Mouse (Mus musculus) limb, embryonic 10.5 days (tissue): ENCODE measurements around the gene Thsd4. TPM values are rescaled to one million over a fixed set of nuclear protein-coding genes. Genes with fewer than 3 reads are reported as not detected.
"Not testable (repeated sequence)": the region's sequence is repeated elsewhere in the genome, so short reads cannot be mapped to it uniquely, and the experiment has no call there.

ENCODE experiments used
- DNase-seq: peaks from one replicate; pipeline ENCODE4 v3.0.0-alpha.2; 2017; ENCODE audit warnings: low spot score
- H3K27ac ChIP-seq: fragments of 300-500 bp; sonication (generic); 2 replicates; pipeline ENCODE4 v1.5.1; 2016; ENCODE audit warnings: mild to moderate bottlenecking
- H3K27me3 ChIP-seq: fragments of 300-500 bp; sonication (generic); 2 replicates; pipeline ENCODE4 v1.6.1; 2016; ENCODE audit warnings: low read depth, mild to moderate bottlenecking; ENCODE audit not compliant: poor library complexity, severe bottlenecking
- H3K36me3 ChIP-seq: fragments of 300-500 bp; sonication (generic); 2 replicates; pipeline ENCODE4 v1.6.1; 2016; ENCODE audit warnings: mild to moderate bottlenecking, moderate library complexity
- H3K4me1 ChIP-seq: fragments of 300-500 bp; sonication (generic); 2 replicates; pipeline ENCODE4 v1.6.1; 2016
- H3K4me3 ChIP-seq: fragments of 300-500 bp; sonication (generic); 2 replicates; pipeline ENCODE4 v1.5.1; 2016; ENCODE audit warnings: mild to moderate bottlenecking, moderate library complexity
- H3K9me3 ChIP-seq: fragments of 300-500 bp; sonication (generic); replicated peaks from 2 replicates; pipeline ENCODE4 v1.6.1; 2016; ENCODE audit warnings: mild to moderate bottlenecking
- WGBS: fragments of 180-500 bp; shearing (Covaris S2); methylation state at CpG from one replicate; pipeline ENCODE4 v1.1.7; 2016; 5-methylcytosine and 5-hydroxymethylcytosine counted together
- polyA plus RNA-seq: library from polyadenylated mRNA; unstranded; fragments of >200 nt; fragmentation: Nextera tagmentation; extraction: Ambion mirVana; gene quantifications from 2 replicates; pipeline ENCODE4 v1.2.1, GENCODE M21; 2016

Gene Thsd4
- polyA plus RNA-seq, 1 experiment from 2014 or later, result 11.8 TPM

DNA sequence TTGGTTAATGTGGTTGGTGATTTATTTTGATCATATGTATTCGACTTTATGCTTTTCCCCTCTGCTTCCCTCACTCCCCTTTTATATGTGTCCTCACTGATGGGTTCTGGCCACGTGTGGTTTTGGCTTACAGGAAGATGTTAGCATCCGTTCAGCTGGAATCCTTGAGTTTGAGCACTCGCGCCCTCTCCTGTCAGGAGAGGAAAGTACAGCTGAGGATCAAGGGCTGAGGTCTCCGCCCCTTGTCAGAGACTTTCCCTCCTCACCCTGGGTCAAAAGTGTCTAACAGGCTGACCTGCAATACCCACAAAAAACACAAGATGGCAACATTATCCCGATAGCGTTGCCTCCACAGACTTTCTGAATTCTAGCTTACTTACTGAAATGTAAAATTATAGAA, 562.6 kb downstream of the Thsd4 start:
- Histone ChIP-seq H3K4me3 (no peak overlapping the region), H3K9me3 (no peaks in the 10 kb centered on the region), H3K36me3 (no peaks in the 10 kb centered on the region), H3K27ac (no peak overlapping the region), H3K27me3 (no peaks in the 10 kb centered on the region), H3K4me1 (peaks cover 47% of the 10 kb centered on the region)
- WGBS, result 3% methylated on average over 8 of the region's 8 CpGs
- peak; percentile 90 for DNase-seq

DNA sequence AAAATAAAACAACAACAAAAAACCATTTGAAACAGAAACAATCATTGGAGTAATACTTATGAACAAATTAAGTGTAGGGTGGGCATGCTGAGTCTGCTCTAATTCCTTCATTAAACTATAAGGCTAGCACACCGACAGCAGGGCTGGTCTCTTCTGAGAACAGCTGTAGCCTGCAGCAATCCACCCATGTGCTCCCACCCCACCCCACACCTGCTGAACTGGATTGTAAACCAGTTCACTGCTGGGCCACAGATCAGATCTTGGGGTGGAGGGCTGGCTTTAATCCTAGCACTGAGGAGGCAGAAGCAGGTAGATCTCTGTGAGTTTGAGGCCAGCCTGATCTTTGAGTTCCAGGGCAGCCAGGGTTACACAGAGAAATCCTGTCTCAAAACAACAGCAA, 563.7 kb downstream of the Thsd4 start:
- 63% methylated on average over 1 of the region's 1 CpGs for WGBS
- not testable (repeated sequence) for H3K9me3 ChIP-seq, H3K4me3 ChIP-seq, H3K27ac ChIP-seq, H3K36me3 ChIP-seq, DNase-seq, H3K27me3 ChIP-seq
- peaks cover 52% of the 10 kb centered on the region for H3K4me1 ChIP-seq

DNA sequence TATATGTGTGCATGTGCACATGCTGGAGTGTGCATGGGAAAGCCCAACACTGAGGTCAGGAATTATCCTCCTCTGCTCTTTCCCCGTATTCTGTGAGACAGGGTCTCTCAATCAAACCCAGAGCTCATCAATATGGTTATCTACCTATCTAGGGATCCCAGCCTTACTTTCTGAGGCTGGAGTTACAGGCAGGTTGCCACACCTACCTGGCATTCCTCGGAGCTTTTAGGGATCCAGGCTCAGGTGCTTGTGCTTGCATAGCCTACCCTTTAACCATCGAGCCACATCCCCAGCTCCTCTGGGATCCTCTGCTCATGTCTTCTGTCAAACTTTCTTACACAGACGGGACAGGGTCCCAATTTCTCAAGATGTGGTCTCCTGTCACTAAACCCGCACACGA, 565.4 kb downstream of the Thsd4 start:
- Histone ChIP-seq H3K36me3 (no peaks in the 10 kb centered on the region), H3K27me3 (no peaks in the 10 kb centered on the region), H3K4me3 (peak overlapping the region; percentile 17; the same call in 1 of the 2 replicates), H3K4me1 (peaks cover 41% of the 10 kb centered on the region), H3K27ac (peak overlapping the region; percentile 46), H3K9me3 (no peaks in the 10 kb centered on the region)
- no peak for DNase-seq
- WGBS, result 37% methylated on average over 6 of the region's 6 CpGs

DNA sequence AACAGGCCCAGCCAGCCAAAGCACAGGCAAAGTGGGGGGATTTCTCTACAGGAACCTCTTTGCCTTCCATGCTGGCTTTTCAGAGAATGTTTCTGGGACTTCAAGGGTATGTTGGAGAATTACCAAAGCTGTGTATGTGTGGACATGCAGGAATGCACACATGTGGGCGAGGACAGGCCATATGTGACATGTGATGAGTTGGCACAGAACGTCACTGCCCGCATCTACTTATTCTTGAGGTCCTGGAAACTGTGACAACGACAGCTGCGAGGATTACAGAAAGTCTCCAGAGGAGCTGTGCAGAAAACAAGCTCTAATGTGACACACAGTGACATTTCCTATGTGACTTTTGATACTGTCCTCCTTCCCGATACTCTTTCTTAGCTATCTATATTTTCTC, 566.2 kb downstream of the Thsd4 start:
- H3K27ac ChIP-seq, result peak overlapping the region; percentile 46; the same call in 1 of the 2 replicates
- H3K9me3 ChIP-seq, result no peaks in the 10 kb centered on the region
- DNase-seq, result no peak
- H3K4me3 ChIP-seq, result no peak overlapping the region
- H3K36me3 ChIP-seq, result no peaks in the 10 kb centered on the region
- H3K27me3 ChIP-seq, result no peaks in the 10 kb centered on the region
- 88% methylated on average over 6 of the region's 6 CpGs for WGBS
- H3K4me1 ChIP-seq, result peaks cover 36% of the 10 kb centered on the region

DNA sequence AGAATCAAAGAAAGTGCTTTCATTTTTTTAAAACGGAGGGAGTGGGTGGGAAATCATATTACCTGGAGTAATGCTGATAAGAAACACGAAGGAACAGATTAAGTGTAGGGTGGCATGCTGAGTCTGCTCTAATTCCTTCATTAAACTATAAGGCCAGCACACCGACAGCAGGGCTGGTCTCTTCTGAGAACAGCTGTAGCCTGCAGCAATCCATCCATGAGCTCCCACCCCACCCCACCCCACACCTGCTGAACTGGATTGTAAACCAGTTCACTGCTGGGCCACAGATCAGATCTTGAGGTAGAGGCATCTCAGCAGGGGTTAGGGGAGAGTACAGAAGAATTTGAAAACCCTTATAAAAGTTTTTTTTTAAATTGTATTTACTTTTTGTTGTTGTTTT, 566.6 kb downstream of the Thsd4 start:
- Histone ChIP-seq H3K27ac (no peak overlapping the region), H3K27me3 (no peaks in the 10 kb centered on the region), H3K9me3 (no peaks in the 10 kb centered on the region), H3K4me1 (peaks cover 35% of the 10 kb centered on the region), H3K36me3 (no peaks in the 10 kb centered on the region), H3K4me3 (no peak overlapping the region)
- WGBS, result 55% methylated on average over 3 of the region's 3 CpGs
- no peak for DNase-seq

DNA sequence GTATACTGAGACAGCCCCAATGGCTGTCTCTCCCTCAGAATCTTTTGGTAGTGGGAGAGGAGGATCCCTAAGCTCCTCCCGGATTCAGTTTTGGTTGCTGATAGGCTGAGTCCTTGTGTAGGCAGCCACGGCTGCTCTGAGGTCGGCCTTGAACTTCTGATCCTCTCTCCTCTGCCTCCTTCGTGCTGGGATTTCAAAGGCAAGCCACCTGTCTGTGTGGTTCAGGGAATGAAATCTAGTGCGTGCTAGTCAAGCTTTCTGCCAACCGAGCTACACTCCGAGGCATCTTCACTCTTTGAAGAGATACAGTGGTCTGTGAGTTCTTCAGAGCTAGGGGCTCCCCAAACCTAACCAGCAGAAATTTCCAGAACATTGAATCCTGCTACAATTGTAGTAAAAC, 568.3 kb downstream of the Thsd4 start:
- 85% methylated on average over 7 of the region's 7 CpGs for WGBS
- Histone ChIP-seq H3K4me1 (peaks cover 33% of the 10 kb centered on the region), H3K27me3 (no peaks in the 10 kb centered on the region), H3K4me3 (no peak overlapping the region), H3K36me3 (no peaks in the 10 kb centered on the region), H3K27ac (peak overlapping the region; percentile 32; the same call in 1 of the 2 replicates), H3K9me3 (no peaks in the 10 kb centered on the region)
- no peak for DNase-seq

DNA sequence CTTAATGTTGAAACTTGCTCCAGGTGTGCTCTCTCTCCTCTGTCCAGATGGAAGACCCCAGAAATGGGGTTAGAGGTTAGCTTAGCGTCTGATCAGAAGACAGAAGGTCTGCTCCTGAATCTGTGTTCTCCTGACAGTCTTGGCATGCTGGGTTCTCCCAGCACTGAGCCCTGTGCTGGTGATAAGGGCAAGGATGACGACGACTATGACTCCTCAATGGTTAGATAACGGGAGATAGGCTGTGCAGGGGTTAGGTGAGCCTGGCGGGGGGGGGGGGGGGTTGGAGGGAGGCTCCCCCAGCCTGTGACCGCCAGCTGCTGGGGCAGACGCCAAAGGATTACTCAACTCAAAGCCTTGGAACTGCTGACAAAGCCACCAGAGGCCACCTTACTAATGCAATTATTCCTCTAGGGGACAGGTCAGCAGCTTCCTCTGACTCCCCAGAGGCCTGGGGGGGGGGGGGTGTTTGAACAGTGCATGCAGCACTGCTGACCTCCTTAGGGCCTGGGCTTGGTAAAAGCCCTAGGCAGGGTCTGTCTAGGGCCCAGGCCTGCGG, 569.3 kb downstream of the Thsd4 start:
- no peaks in the 10 kb centered on the region for H3K9me3 ChIP-seq
- H3K36me3 ChIP-seq, result no peaks in the 10 kb centered on the region
- H3K4me3 ChIP-seq, result no peak overlapping the region
- H3K4me1 ChIP-seq, result peaks cover 27% of the 10 kb centered on the region
- no peaks in the 10 kb centered on the region for H3K27me3 ChIP-seq
- peak overlapping the region; percentile 20; the same call in 1 of the 2 replicates for H3K27ac ChIP-seq
- WGBS, result 64% methylated on average over 8 of the region's 8 CpGs
- DNase-seq, result no peak

DNA sequence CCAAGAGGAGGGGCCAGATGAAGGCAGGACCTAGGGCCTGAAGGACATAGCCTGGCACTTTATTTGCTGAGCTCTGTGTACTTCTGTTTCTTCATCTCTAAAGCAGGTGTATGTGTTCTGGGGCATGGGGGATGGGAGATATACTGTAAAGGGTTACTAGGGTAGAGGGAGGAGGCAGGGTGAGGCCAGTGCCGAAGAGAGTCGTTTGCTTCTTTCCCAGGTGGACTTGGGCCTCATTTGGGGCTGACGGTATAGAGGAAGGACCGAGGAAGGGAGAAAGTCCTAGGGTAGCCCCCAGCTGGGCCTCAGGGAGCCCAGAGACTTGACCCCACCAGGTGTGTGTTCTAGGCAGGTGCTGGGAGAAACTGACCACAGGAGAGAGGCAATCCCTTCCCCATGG, 569.9 kb downstream of the Thsd4 start:
- Histone ChIP-seq H3K27me3 (no peaks in the 10 kb centered on the region), H3K9me3 (no peaks in the 10 kb centered on the region), H3K4me1 (peaks cover 23% of the 10 kb centered on the region), H3K36me3 (no peaks in the 10 kb centered on the region), H3K4me3 (no peak overlapping the region), H3K27ac (no peak overlapping the region)
- no peak for DNase-seq
- WGBS, result 83% methylated on average over 4 of the region's 4 CpGs

DNA sequence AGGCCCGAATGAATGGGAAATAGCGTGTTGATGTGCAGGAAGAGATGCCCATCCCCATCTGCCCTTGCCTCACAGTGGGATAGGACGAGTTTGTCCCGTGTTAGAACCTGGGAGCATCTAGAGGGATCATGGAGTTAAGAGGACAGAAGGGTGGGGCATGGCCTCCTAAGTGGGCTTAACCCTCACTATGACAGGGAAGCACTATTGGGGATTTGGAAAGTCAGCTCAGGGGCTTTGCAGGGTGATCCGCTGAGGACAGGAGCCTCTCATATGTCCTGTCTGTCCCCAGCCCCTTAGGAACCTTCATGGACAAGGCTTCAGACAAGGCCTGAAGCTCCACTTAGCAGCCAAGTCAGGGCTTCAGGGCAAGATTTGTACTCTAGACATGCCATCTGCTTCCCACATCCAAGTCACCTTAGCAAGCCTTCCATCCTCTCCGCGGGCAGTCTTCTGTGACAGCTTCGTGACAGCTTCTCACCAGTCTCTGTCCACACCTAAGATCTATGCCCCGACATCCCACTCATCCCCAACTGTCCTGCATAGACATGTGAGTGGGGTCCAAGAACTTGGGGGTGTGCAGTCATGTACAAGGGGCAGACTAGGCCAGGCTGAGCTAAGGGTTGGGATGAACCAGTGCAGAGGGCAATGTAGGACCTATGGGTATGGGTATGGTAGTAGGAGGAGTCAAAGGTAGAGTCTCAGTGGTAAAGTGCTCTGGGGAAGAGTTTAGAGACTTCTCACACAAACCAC, 570.7 kb downstream of the Thsd4 start:
- Histone ChIP-seq H3K9me3 (no peaks in the 10 kb centered on the region), H3K36me3 (no peaks in the 10 kb centered on the region), H3K4me3 (no peak overlapping the region), H3K27me3 (no peaks in the 10 kb centered on the region), H3K4me1 (peaks cover 18% of the 10 kb centered on the region; the same call in 1 of the 2 replicates), H3K27ac (peak overlapping the region; percentile 14; the same call in 1 of the 2 replicates)
- 91% methylated on average over 9 of the region's 9 CpGs for WGBS
- no peak for DNase-seq

DNA sequence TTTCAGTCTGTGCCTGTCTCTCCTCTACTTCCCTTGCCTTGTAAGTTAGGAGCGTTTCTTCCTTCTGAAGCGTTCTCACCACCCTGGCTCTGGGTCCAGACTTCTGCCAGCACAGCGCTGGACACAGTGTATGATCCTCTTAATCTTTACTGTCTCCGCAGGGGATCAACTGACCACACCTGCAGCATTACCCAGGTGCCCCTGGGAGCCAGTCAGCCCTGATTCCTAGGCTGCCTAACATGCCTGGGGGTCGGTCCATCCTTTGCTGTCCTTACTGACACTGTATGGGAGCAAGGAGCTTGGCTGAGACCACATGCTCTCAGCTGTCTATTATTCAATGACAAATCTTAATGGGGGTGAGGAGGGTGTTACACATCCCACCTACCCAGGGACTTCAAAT, 571.9 kb downstream of the Thsd4 start:
- no peak overlapping the region for H3K4me3 ChIP-seq

DNA sequence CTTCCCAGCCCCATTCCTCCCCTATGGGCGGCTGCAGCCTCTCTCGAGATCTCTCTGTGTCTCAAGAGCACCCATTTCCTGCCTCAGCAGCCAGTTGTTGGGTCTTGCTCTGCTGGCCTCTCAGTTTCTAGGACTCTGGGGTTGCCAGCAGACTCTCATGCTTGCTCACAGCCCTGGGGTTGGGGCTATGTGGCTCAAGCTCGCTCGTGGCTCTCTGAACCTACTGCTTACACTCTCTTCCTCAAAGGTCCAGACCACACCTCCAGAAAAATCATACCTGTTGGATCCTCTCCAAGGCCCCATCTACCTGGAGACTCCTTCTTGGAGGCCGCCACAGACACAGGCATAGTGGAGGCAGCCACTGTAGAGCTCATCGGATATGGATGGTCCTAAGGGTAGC, 572.3 kb downstream of the Thsd4 start:
- no peaks in the 10 kb centered on the region for H3K9me3 ChIP-seq
- WGBS, result 89% methylated on average over 6 of the region's 6 CpGs
- H3K27ac ChIP-seq, result no peak overlapping the region
- DNase-seq, result no peak
- no peaks in the 10 kb centered on the region for H3K36me3 ChIP-seq
- no peaks in the 10 kb centered on the region for H3K27me3 ChIP-seq
- H3K4me1 ChIP-seq, result peaks cover 12% of the 10 kb centered on the region
- H3K4me3 ChIP-seq, result no peak overlapping the region

More for the DNA sequence above, 571.9 kb downstream of the Thsd4 start:
- H3K27ac ChIP-seq, result no peak overlapping the region
- H3K9me3 ChIP-seq, result no peaks in the 10 kb centered on the region
- H3K36me3 ChIP-seq, result no peaks in the 10 kb centered on the region
- H3K4me1 ChIP-seq, result 0 out of 2 replicates have a peak, but pooled peaks cover 10% of the 10 kb centered on the region
- no peak for DNase-seq
- no peaks in the 10 kb centered on the region for H3K27me3 ChIP-seq
- WGBS, result 89% methylated on average over 5 of the region's 5 CpGs

DNA sequence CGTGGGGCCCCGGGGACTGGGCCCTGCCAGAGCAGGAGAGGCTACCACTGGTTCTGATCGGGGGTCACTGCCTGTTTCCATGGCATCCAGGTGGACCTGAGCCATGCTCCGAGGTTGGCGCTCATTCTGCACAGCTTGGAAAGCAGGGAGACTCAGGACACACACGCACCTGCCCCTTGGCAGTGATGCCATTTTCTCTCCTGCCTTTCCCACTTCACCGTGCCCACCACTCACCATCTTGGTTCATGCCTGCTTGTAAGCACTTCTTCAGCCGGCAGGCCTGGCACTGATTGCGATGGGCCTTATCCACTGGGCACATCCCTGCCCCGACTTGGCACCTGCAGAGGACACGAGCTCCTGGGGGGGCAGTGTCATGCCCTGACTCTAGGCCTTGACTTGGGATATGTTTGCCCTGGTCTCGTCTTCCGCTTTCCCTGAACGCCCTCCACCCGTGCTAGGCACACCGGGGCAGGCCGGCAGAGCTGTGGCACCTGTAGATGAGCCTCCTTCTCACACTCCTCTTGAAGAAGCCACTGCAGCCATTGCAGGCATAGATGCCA, 573.1 kb downstream of the Thsd4 start:
- Histone ChIP-seq H3K27ac (0 out of 2 replicates have a peak overlapping the region, but pooled peaks have one; percentile 7), H3K36me3 (no peaks in the 10 kb centered on the region), H3K27me3 (no peaks in the 10 kb centered on the region), H3K4me1 (peaks cover 12% of the 10 kb centered on the region), H3K4me3 (no peak overlapping the region), H3K9me3 (no peaks in the 10 kb centered on the region)
- 89% methylated on average over 17 of the region's 17 CpGs for WGBS
- no peak for DNase-seq

DNA sequence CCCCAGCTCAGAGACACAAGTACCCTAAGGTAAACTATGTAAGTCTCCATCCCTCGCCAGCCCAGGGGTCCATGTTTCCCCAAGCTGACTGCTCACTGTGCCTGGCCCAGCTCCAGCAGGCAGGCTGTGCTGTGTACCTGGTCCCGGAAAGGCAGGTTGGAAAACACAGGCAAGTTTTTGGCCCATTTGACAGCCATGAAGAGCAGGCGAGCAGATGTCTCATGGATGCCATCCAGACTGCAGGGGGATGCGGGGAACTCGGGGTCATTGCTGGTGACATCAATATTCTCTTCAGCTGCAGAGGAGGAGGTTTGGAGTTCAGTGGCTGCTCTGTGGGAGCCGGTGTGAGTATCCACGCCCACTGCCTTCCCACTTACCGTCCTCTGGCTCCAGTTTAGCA, 573.6 kb downstream of the Thsd4 start:
- no peak overlapping the region for H3K4me3 ChIP-seq
- H3K4me1 ChIP-seq, result peaks cover 9% of the 10 kb centered on the region
- H3K27ac ChIP-seq, result no peak overlapping the region
- 81% methylated on average over 8 of the region's 8 CpGs for WGBS
- no peak for DNase-seq
- no peaks in the 10 kb centered on the region for H3K27me3 ChIP-seq
- H3K9me3 ChIP-seq, result no peaks in the 10 kb centered on the region
- no peaks in the 10 kb centered on the region for H3K36me3 ChIP-seq
